Mouse (Mus musculus) A20 (cell line): ENCODE measurements at regions not wholly inside any gene's neighbourhood (a gene's known extent, or its start where the extent isn't known, plus 50 kb on each side); places are given as distances from the start of the nearest gene placed in this dataset.

Experiments used
- DNase-seq: peaks from one replicate; pipeline ENCODE4 v3.0.0-alpha.2; 2011; ENCODE audit warnings: low read depth, low spot score

GRCm38 (mm10) chr2:160066491-160067303 is 267.3 kb downstream of the Gm826 start:
- DNase-seq: no peak

DNA sequence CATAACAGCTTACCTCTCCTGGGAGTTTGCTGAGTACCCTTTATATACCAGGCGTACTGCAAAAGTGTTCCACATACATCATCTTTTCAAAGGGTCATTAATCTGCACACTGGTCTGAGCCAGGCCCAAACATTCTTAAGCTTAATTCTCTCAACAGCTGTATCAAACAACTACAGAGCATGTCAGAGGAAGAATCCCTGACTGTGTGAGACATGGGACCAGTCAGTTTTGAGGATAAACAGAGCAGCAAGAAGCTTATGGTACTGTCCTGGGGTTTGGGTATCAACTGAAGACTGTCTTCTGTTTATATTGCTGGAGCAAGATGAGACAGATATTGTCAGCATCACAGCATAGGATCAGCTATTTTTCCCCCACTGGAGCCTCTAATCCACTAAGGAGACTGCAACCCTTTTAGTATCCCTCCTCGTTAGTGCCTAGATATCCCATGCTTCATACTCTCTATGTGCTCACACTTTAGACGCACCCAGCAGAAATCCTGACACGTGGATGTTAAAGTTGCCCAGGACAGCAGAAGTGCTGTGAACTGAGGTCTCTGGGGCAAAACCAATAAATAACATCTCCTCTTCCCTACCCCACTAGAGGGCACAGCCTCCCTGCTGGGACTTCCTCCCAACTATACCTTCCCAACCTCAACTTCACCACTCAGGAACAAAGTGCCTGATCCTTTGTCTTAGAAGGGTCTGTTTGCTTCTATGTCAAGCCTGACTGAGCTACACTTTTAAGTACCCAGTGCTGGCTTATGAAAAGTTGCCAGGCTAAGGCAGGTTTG is 271.6 kb downstream of the Gm826 start:
- DNase-seq: no peak

DNA sequence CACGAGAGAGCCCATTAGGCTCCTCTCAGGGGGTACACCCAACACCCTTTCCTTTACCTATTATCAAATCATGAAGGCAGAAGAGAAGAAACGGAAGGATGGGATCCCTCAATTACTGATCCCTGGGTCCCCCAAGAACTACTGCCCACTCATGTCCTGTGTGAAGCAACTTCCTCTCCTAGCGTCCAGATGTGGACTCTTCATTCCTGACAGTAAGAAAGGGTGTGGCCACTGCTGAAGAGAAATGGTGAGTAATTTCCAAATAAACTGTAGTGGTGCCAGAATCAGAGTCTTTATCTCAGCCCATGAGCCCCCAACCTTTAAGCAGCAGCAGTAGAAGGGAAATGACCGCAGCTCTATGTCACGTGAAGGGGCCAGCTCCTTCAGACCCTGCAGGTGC is 273.9 kb downstream of the Gm826 start:
- no peak for DNase-seq

DNA sequence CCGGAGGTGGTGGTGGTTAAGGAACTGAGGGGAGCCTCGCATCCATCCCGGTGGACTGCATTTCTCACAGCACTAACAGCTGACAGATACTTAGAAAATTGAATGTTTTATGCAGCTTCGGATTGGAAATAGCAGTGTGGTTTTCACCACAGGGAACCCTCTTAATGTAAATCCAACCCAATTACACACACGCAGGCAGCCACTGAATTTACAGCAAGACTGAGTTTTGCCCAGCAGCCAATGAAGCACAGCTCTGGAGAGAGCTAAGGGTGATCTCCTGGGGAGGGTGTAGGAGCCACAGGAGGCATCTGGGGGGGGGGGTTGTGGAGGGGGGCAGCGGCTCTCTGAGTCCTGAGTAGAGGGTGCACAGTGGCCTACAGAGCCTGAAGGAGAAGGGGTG is 276.8 kb downstream of the Gm826 start:
- no peak for DNase-seq

GRCm38 (mm10) chr2:160054411-160054810 is 279.6 kb downstream of the Gm826 start:
- no peak for DNase-seq

GRCm38 (mm10) chr2:160048286-160048685 is 285.7 kb downstream of the Gm826 start:
- no peak for DNase-seq

- DNase-seq: no peak
Observed at GRCm38 (mm10) chr2:160046881-160047543, 286.9 kb downstream of the Gm826 start.

DNA sequence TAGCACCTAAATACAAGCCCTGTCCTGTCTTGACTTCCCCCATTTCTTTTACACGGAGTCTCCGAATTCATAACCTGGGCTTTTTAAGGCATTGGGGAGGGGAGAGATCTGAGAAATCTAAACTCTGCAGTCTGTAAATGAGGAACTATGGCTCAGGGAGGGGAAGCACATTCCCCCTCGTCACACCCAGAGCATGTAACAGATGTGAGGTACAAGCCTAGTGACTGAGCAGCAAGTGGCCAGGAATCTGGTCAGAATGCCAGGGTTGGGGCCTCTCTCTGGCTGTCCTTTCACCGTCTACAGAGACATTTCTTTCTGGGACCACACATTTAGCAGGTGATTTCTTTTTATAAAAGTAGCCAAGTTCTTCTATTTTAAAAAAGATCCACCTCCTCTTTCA is 289.4 kb downstream of the Gm826 start:
- no peak for DNase-seq

GRCm38 (mm10) chr2:160044184-160044583 is 289.8 kb downstream of the Gm826 start:
- DNase-seq: no peak

DNA sequence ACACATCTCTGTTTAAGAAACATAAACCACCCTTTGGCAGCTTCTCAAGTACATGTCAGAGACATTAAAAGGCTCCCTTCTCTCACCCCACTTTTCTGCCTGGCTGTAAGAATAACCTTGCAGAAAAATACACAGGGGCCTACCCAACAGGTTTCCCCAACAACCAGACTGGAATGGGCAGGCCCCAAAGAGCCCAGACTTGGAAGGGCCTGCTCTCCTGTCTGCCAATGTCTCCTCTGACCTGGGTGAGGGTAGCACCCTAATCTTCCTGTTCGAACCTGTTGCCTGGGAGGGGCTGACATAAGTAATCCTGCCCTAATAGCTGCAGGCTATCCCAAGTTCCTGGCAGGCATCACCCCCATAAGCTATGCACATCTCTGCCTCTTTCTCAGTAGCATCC is 304.5 kb downstream of the Gm826 start:
- DNase-seq: no peak

DNA sequence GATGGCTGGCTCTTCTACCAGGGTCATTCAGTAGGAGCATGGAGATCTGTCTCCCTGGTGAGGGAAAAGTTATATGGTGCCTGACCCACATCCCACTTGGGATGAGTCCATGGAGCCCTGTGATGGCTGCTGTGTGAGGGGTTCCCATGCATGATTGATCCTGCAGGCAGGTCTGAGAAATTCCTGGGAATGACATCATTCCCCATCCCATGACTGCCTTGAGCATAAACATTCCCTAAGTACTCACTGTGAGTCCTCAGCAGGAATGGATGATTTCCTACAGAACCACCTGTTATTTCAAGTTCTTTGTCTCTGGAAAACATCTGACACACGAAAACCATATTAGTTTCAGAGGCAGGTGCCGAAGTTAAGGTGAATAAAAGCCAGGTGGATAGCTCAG is 305.5 kb downstream of the Gm826 start:
- DNase-seq: no peak

GRCm38 (mm10) chr2:160025911-160026310 is 308.1 kb downstream of the Gm826 start:
- no peak for DNase-seq

DNA sequence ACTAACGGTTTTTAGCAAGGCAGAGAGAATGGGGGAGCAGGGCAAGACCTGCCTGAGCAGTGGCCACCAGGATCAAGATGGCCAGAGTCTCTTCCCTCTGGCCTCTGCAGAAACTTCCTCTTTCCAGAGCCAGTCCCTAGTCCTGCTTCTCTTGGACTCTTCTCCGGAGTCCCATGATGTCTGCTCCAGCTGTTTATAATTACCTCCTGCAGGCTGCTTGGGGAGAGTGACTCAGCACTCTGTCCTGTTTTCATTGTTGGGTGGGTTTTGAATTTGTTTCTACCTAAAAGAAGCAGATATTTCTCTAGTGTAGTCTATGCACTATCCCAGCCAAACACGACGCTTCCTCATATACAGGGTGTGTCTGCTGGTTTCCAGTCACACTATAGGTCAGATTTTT is 312.4 kb downstream of the Gm826 start:
- no peak for DNase-seq

DNA sequence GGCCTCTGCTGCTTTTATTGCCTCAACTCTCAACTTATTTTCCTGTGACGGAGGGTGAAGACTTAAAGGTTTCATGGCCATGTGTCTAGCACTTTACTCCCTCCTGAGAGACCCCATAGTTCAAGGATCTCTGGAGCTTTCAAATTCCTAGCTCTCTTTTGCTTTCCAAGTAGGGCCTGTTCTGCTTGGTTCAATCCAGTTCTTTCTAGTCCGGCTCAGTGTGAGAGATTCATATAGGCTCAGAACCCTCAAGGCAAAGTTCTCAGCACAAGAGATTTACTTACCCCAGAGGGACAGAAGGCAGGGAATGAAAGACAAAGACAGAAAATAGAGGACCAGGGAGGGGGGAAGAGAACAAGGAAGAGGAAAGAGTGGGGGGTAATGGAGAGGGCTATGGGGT is 313.1 kb downstream of the Gm826 start:
- no peak for DNase-seq

DNA sequence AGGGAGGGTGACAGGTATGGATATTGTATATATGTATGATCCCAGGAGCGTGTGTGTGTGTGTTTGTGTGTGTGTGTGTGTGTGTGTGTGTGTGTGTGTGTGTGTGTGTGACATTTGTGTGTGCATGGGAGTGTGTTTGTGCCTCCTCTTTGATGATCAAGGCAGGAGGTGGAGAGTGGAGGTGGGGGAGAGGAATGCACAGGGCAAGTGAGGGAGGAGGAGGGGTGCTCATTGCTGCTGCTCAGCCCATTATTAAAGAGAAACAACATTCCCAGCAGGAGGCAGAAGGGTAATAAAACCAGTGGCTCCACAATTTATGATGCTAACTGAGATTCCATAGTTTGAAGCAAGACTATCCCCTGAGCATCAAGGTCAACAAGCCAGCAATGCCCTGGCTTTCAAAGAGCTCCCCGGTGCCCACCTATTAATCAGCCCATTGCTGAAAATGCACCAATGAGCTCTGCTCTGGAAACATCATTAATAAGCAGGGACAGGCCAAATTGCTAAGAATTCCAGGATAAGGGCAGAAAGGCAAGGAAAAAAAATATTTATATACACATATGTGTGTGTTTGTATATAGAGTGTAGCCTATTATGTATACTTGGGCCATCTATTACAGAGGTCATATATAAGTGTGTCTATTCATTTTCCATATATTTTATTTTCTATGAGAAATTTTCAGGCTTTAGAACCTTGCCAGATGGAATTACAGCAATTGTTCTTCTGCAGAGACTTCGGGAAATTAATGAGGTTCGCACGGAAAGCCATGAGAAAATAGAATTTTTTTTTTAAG is 316.7 kb downstream of the Gm826 start:
- DNase-seq: no peak

GRCm38 (mm10) chr2:160011421-160011820 is 322.5 kb downstream of the Gm826 start:
- no peak for DNase-seq

- no peak for DNase-seq
Observed at GRCm38 (mm10) chr2:160002695-160003094, 331.3 kb downstream of the Gm826 start.

DNA sequence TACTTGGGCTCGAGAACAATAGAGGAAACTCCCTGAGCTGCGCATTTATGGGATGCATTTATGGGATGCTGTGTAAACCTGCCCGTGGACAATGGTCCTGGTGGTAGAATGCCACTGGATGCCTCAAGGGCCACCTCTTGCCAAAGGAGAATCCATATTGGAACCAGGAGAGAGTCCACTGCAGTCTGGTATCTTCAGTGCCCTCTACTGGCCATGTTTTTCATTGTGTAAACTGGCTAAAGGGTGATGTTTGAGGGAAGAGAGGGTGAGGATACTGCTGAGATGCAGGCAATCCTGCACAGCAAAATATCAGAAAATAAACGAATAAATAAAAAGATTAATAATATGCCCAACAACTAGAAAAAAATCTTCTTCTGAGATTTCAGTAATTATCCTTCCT is 333.5 kb downstream of the Gm826 start:
- peak; percentile 1 for DNase-seq

GRCm38 (mm10) chr2:159997395-159997794 is 336.6 kb downstream of the Gm826 start:
- DNase-seq: no peak

DNA sequence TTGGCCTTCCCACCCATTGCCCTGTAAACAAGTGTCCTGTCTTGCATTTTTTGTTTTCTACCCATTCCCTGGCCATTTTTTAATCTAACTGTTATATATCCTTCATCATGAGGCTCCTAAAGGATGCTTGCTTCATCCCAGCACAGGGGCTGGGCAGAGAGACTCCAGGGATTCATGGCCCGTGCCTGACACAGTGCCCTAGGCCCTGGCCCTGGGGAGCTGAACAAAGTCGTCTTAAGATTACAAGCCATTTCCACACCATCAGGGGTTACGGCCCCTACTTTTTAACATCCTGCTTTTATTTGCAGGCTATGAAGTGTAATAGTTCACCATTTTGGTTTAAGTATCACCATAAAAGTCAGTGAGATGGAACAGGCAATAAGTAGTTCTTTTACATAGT is 339.5 kb downstream of the Gm826 start:
- no peak for DNase-seq

DNA sequence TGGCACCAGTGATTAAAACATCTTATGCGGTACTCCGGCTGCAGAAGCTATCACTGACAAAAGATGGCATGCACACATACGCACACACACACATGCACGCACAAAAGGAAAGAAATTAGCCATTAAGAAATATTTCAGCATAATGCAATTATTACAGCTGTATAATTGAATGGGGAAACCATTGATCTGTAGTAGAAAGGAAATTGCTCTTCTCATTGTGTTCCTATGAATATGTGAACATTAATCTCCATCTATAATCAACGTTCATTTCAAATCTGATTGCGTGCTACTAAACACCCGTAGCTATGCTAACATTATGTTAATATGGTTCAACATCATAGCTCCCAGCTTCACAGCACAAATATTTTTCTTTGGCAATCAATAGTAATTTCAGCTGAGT is 347.2 kb downstream of the Gm826 start:
- no peak for DNase-seq

- DNase-seq: no peak
Observed at GRCm38 (mm10) chr2:159981694-159982093, 352.3 kb downstream of the Gm826 start.
